Mouse (Mus musculus) thymus, postnatal 0 days (tissue): ENCODE measurements at regions not wholly inside any gene's neighbourhood (a gene's known extent, or its start where the extent isn't known, plus 50 kb on each side); places are given as distances from the start of the nearest gene placed in this dataset.

ENCODE experiments used
- DNase-seq: peaks from one replicate; pipeline ENCODE4 v3.0.0-alpha.2; 2015; ENCODE audit warnings: low spot score

DNA sequence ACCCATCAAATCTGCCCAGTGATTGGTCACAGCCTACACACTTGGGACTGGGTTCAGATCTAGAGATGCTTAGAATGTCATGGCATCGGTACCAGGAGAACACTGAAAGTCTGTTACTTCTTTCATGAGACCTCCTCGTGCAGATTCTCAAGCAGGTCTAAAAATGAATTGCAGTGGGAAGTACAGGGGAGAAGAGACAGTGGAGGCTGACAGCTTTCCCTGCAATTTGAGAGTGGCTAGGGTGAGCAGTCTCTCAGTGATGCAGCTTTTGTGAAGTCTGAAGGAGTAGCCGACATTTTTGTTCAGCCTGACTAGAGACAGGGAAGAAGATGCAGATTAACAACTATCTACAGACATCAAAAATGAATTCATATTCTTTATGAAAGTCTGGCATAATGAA lies 112.5 kb downstream of the Fam198b start:
- DNase-seq = no peak

DNA sequence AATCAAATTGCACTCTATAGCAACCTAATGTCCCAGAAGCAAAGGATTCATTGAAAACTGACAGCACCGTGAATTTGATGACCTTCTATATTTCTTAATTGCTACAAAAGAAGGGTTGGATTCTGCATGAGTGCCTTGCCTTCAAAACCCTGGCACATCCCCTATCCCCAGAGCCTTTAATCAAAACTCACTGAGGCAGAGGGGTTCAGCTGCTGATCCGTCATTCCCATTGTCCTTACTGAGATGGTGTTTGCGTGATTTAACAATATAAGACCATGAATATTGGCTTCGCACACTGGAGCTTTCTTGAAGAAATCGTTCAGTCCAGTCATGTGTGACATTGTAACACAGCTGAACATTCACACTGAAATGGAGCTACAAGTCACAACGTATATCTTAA lies 118.0 kb downstream of the Fam198b start:
- no peak for DNase-seq

DNA sequence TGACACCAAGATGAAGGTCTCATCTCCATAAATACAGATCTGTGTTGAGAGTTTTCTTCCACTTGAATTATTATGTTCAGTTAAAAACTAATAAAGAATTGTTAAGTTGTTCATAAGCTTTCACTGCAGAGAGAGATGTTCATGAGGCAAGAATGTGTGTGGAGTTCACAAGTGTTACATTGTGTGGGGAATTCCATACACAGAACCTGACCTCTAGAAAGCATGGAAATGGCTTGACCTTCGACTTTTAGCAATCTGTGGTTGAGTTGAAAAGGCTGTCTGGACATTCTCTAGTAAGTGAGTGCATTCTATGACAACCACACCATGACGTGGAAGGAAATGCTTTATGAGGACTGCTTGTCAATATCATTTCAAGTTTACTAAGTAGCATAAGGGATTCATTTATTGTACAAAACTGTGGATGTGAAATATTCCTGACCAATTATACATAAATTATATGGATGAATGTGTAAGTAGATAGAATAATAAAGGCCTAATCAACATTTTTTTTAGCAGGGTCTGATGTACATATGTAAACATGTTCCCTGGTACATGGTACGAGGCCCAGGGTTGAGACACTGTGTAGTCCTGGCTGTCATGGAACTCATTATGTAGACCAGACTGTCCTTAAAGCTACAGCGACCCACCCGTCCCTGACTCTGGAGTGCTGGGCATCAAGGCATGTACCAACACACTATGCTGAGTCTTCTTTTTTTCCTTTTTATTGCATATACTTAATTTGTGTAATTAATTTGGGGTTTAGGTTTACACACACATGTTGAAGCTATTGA lies 119.2 kb downstream of the Fam198b start:
- DNase-seq = no peak

DNA sequence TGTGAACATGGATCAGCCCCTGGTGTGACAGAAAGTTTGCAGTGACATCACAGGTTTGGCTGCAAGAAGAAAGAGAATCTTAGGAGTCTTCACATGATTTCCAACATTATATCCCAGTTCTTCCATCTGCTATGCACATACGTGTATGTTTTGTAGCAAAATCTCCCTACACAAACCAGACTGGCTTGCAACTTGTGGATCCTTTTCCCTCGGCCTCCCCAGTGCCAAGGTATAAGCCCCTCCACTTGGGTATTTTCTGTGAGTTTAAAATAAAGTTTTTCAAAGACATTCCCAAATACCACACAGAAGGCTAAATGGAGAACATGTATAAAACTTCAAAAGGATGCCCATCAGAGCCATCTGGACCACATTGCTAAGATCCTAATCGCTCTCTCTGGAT lies 120.2 kb downstream of the Fam198b start:
- DNase-seq = no peak

DNA sequence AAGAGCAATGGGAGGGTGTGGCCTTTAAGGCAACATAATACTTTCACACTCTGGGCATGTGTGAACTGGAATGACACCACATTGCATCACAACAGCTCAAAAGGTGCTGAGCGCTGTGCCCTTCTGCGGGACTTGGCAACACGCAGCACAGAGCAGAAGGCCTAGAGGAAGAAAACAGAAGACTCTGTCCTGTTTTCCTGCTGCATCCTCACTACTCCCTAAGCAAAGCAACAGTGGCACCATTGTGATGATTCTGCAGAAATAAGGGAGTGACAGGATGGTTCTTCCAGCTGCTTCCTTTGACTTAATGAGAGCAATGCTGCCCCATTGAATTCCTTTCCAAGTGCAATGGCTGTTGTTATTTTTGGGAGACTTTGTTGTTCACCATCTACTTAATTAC lies 120.6 kb downstream of the Fam198b start:
- DNase-seq = no peak

DNA sequence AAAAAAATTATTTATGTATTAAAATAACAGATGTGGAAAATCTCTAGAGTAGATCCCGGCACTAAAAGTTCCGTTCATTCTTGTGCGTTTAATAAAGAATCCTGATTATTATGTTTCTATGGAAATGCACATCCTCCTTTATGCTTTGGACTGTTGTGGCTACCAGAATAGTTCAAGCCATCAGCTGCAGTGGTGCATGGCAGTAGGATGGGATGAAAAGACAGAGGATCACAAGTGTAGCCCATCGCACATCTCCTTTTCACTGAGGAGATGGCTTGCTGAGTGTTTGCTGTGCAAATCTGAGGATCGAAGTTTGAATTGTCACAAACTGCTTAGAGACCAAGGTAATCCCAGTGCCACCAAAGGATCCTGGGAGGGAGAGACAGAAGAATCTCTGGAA lies 121.0 kb downstream of the Fam198b start:
- no peak for DNase-seq

DNA sequence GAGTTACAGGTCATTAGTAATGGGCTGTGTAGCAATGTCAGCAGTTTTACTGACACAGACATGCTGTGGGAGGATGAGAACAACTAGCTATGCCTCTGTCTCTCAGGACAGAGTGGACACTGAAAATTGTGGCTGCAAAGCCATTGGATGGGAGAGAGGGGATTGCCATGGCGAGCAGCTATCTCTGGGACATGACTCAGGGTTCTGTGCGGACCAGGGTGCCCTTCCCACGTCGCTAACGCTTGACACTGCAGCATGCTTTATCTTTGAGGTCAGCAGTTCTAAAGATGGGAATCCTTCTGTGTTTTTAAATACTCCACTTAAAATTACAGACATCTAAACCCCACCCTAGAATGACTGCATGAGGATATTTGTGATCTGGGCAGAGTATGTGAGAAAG lies 121.9 kb downstream of the Fam198b start:
- DNase-seq = no peak

DNA sequence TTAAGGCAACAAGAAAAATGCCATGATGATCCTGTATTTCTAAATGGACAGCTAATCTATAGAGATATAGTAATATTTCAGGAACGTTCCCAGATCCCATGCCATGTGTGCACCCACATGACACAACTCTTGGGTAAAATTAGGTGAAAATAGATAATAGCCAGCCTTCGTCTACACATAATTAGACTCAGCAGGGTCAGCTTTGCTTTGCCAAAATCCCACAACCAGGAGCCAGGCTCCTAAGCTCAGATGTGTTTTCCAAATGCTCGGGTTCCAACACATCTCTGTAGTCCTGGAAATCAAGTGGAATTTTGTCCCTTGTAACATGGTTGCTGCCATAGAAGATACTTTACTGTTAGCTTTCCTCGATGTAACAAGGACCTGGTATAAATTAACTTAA lies 122.7 kb downstream of the Fam198b start:
- no peak for DNase-seq

DNA sequence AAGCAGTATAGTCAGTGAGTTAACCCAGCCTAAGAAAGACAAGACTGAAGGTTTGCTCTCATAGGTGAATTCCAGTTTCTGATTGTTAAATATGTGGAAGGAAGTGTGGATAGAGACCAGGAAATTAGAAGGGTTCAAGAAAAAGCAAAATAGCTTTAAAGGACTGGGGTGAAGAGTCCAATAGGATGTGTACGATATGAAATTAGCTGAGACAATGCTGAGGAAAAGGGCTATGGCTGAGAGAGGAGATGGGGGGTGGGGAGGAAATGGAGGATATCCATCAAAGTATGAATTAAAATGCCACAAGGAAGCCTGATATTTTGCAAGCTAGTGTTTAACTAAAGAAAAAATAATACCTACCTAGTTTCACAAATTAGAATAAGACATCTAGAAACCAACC lies 124.9 kb downstream of the Fam198b start:
- DNase-seq = no peak

DNA sequence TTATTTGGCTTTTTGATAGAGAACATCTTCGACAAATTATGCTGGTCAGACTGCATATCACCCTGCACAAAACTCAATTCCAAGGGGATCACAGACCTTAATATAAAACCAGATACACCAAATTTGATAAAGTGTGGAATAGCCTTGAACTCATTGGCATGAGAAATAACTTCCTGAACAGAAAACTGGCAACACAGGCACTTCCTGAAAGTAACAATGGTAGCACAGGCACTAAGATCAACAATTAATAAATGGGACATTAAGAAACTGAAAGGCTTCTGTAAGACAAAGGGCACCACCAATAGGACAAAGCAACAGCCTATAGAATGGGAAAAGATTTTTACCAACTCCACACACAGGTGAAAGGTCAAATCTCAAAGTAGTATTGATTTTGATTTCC lies 141.5 kb downstream of the Fam198b start:
- DNase-seq = no peak

DNA sequence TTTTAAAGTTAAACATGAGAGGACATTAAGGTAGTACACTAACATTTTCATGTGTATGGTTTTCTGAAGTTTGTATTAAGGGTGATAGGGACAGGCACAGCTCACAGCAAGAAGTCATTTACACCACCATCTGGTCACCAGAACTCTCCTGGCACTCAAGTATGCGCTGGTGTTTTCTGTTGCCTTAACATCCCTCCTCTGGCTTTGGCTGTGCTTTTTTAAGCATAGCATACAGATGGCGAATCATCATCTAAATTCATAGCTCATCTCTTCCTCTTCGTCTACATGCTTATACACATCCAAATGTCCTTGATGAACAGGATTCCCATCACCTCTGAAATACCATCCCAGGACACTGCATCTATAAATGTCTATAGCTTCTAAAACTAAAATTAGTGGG lies 148.7 kb downstream of the Fam198b start:
- no peak for DNase-seq

DNA sequence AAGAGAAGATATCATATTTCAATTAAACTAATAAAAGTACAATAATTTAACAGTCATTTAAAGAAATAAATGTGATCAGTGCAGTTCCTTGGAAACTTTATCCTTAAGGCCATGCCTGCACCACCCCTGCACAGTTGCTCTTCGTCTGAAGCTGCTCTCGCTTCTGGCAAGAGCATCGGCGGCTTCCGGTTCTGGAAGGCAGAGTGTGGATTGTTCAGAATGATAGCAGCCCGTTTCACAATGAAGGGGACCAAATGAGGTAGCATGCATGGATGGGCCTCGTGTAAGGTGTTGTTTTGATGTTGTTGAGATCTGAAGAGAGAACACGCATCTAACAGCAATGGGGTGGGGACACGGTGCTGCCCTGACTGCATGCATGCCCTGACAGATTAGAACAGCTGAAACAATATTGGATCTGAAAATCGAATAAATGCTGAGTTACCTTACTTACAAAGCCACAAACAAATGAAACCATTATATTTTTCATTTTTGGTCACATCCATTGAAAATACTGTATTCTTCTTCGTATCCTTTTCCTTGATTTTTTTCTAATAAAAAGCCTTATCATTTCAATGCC lies 154.3 kb downstream of the Fam198b start:
- DNase-seq = no peak

DNA sequence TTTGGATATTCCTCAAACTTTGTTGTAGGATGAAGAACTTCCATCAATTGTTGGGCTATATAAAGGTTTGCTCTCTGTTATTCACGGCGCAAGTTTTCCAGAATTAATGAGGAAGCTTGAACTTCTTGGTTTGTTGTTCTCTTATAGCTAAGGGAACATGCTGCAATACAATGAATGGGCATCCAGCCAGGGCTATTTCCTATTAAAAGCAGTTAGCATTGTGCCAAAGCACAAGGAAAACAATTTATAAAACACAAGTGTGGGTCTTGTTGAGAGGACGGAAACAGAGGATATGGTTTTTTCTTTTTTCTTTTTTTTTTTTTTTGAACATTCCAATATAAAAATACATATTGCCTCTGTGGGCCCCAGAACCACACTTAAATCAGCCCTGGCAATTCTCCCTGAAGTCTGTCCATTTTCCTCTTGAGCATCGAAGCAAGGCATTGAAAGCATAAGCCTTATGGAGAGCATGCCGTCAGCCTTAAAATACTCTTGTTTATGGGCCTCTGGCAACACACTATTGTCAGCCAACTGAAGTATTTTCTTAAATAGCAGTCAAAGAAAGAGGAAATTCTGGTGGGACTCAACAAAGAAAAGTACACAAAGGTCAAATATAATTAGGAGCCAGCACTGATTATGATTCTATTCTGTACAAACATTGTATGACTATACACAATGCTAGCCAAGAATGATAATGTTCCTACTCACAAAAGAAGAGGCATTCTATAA lies 158.6 kb downstream of the Fam198b start:
- no peak for DNase-seq

DNA sequence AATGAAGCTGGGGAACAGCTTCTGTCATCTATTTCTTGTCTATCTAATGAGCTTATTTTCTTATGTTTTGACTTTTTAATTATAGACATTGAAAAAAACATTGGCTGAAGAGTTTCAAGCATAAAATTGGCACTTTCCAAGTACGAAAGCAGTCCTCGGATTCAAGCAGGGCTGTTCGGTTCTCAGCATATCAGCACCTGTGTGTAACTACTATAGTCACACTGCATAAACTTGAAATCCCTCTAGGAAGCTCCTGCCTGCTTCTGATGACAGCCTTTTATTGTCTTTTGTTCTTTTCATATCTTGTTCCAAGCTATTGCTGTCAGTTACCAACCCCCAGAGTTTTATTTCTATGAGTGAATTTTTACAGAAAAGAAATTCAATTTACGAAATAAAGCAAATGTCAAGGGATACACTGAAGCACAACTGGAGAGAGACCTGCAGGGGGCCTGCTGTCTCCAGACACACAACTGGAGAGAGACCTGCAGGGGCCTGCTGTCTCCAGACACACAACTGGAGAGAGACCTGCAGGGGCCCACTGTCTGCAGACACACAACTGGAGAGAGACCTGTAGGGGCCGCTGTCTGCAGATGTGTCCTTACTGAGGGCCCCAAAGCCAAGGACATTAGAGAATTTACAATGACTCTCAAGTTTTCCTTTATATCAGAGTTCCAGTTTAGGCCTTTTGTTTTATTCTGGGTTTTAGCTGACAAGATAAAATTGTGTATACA lies 165.3 kb downstream of the Fam198b start:
- no peak for DNase-seq

DNA sequence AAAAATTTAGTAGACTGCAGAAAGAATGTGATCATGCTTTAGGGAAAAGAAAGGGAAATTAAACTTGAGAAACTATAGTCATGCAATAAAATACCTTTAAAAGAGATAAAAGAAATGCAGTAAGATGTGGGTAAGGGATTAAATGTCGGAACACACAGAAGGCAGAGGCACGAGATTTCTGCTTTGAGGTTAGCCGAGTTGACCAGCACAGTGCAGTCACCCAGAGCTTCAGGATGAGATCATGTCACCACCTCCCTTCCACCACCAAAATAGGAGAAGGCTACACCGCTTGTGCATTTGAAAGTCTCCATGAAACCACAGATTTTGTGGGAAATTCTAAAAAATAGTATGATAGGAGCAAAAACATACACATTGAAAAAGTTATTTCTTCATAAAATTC lies 166.6 kb downstream of the Fam198b start:
- no peak for DNase-seq

DNA sequence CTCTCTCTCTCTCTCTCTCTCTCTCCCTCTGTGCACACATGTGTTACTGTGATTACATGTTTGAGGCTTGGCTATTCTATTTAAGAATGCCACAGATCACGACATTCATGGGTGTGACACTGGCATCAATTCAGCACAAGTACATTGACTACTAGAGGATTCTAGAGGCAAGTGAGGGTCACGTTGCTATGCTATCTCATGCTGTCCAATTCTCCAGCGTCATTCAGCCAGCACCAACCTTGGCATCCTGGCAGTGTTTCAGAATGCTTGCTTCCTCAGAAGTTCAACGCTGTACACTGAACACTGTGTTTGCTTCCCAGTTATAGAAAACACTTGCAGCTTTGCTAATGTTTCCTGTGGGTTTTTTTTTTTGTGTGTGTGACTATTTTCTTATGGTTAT lies 167.6 kb downstream of the Fam198b start:
- DNase-seq = no peak

DNA sequence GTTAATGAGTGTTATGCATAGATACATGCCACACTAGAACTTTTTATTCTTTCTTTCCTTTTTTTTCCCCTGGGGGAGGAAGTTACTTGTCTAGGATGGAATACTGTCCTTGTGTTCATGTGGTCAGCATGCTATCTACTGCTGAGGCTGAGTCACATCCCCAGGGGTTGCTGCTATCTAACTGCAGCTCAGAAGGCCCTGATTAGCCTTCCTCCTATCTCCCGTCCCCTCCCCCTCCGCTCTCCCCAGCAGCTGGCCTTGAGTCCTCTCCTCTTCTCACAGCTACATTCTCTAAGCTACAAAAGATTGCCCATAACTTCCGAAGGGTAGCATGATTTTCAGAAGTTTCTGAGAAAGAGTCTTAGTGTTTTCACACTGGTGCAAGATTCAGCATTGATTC lies 168.5 kb downstream of the Fam198b start:
- DNase-seq = no peak

DNA sequence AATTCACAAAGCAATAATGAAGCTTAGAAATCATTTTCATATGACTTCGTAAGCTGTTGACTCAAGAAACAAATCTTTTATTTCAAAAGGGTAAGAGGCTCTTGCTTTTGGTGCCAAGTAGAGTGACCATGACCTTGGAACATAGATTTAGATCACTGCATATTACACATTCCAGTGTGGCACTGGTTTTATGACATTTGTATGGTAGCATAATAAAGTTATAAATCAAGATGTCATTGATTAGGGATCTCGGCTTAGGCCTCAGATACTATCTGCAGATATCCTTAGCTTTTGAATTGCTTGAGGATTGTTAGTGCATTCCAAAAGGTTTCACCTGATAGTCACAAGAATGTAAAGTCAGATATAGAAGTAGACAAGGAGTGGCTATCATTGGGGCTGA lies 169.1 kb downstream of the Fam198b start:
- DNase-seq = no peak

DNA sequence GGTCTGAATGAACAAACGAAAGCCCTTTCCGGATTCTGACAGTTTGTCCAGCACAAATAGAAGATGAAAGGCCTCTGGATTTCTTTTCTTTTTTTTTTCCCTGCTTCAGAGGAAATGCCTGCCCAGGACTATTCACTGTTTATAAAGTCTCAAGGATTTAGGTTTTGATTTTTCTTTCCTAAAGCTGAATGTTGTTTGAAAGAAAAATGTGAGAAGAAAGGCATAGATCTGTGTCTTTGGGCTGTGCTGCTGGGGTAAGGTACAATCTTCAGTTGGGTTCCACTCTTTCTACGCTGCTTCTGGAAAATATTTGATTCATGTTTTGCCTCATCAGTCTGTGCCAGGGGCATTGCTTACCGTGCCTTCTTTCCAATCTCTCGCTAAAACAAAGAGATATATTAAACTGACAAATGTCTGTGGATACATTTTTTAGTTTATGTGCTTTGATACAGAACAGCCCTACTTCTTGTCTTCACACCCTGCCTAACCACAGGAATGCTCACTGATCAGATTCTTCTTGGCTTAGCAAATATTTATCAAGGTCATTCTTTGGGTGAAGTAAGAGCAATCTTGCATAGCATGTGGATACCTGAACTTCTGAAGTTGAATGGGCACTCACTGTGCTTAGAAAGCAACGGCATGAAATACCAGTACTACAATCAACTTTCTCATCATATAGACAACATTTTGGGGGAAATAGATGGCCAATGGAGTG lies 172.5 kb downstream of the Fam198b start:
- no peak for DNase-seq

DNA sequence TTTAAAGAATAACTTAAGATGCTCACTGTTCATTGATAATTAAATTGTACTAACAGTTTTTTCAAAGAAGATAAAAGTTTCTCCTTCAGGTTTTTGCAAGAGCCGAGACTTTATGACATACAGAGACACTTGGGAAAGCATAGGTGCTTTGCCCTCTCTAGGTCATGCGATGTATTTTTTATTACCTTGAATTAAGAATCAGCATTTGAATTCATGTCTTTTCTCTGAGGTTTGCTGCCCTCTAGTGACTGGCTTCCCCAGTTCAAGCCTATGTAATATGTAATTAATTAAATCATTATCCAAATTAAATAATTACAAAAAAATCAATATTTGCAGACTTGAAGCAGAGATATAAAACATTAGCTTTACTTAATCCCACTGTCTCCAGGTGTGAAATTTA lies 174.4 kb downstream of the Fam198b start:
- DNase-seq = peak; percentile 2

DNA sequence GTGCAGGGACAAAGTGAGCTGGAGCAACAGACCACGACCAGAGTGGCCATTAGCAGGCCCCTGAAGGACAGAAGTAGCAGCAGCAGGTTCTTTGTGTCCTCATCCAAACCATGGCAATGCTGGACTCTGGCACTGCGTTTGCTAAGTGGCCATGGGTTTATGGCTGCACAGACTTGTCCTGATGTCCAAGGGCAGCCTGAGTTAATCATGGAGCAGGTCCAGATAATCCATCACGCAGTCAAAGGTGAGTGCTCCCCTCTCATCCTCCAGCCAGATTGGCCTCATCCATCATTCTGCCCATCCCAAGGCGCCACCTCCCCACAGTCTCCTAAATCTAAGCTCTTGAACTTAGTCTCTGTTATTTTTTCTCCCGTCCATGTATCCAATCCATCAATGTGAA lies 186.4 kb downstream of the Fam198b start:
- DNase-seq = no peak
